Mouse (Mus musculus) ES-E14 (cell line): ENCODE measurements around the gene Gzma.

Experiments used
- HCFC1 ChIP-seq: IDR thresholded peaks from 2 replicates; pipeline ENCODE4 v1.6.1; 2012; ENCODE audit warnings: low read length, inconsistent platforms, borderline replicate concordance; ENCODE audit not compliant: insufficient read depth
- MAFK ChIP-seq: IDR thresholded peaks from 2 replicates; pipeline ENCODE4 v1.6.1; 2014; ENCODE audit warnings: mild to moderate bottlenecking, low read depth, low read length, inconsistent platforms; ENCODE audit not compliant: insufficient read depth

DNA sequence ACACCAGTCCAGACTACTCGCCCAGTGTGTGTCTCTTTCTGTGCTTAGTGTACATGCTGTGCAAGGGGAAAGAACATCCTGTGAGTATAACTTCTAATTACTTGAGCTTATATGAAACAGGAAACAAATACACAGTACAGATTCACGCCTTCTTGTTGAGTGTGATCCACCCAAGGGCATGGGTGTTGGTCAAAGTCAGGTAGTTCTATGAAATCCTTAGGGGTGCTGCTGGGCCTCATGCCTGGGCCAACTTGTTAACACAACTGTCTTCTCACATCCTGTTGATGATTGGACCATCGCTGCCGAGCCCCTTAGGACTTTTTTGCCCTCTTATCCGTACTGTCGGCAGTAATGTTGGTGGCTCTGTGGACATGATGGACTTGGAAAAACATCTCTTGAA lies 39.0 kb downstream of the Gzma start:
- TF ChIP-seq HCFC1 (no peak), MAFK (no peak)
